Mouse (Mus musculus) lung, postnatal 0 days (tissue): ENCODE measurements around the gene Gpr183. TPM values are rescaled to one million over a fixed set of nuclear protein-coding genes. Genes with fewer than 3 reads are reported as not detected.

ENCODE experiments used
- ATAC-seq: fragments of 200-750 bp; cut with Nextera tagmentation; 2 replicates; pipeline ENCODE4 v1.8.0; 2017; ENCODE audit warnings: moderate library complexity
- DNase-seq: peaks from one replicate; pipeline ENCODE4 v3.0.0-alpha.2; 2016; ENCODE audit warnings: low spot score
- H3K27ac ChIP-seq: fragments of 300-500 bp; sonication (generic); 2 replicates; pipeline ENCODE4 v1.5.1; 2014; ENCODE audit warnings: antibody characterized with exemption, mild to moderate bottlenecking, low read length, mixed read lengths
- H3K27me3 ChIP-seq: fragments of 300-500 bp; sonication (generic); replicated peaks from 2 replicates; pipeline ENCODE4 v1.6.1; 2014; ENCODE audit warnings: low read length, mixed read lengths; ENCODE audit not compliant: insufficient read depth
- H3K36me3 ChIP-seq: fragments of 300-500 bp; sonication (generic); 2 replicates; pipeline ENCODE4 v1.6.1; 2014; ENCODE audit warnings: low read length, mixed read lengths; ENCODE audit not compliant: insufficient read depth
- H3K4me1 ChIP-seq: fragments of 300-500 bp; sonication (generic); 2 replicates; pipeline ENCODE4 v1.6.1; 2014; ENCODE audit warnings: antibody characterized with exemption, low read depth, low read length, mixed read lengths; ENCODE audit not compliant: insufficient read depth
- H3K4me2 ChIP-seq: fragments of 300-500 bp; sonication (generic); replicated peaks from 2 replicates; pipeline ENCODE4 v1.6.1; 2014; ENCODE audit warnings: low read depth, mild to moderate bottlenecking, low read length, moderate library complexity, mixed read lengths
- H3K4me3 ChIP-seq: fragments of 300-500 bp; sonication (generic); 2 replicates; pipeline ENCODE4 v1.5.1; 2014; ENCODE audit warnings: low read depth, low read length
- H3K9ac ChIP-seq: fragments of 300-500 bp; sonication (generic); replicated peaks from 2 replicates; pipeline ENCODE4 v1.6.1; 2014; ENCODE audit warnings: low read depth, mild to moderate bottlenecking
- H3K9me3 ChIP-seq: fragments of 300-500 bp; sonication (generic); 2 replicates; pipeline ENCODE4 v1.6.1; 2016; ENCODE audit warnings: low read length, mixed read lengths
- CTCF ChIP-seq: IDR thresholded peaks from 2 replicates; pipeline ENCODE4 v1.5.1; 2016; ENCODE audit warnings: antibody characterized with exemption, mild to moderate bottlenecking
- EP300 ChIP-seq: IDR thresholded peaks from 2 replicates; pipeline ENCODE4 v1.6.1; 2016; ENCODE audit warnings: antibody characterized with exemption, mild to moderate bottlenecking, control low read depth
- WGBS: fragments of 180-500 bp; shearing (Covaris S2); extraction: QIAGEN DNeasy Blood & Tissue Kit; methylation state at CpG from one replicate; pipeline ENCODE4 v1.1.7; 2014; 5-methylcytosine and 5-hydroxymethylcytosine counted together
- polyA plus RNA-seq: library from polyadenylated mRNA; unstranded; fragments of >200 nt; fragmentation: Nextera tagmentation; extraction: Ambion mirVana; gene quantifications from 2 replicates; pipeline ENCODE4 v1.2.1, GENCODE M21; 2015

The Gpr183 gene
- polyA plus RNA-seq, 1 experiment from 2014 or later = 1.6 TPM

DNA sequence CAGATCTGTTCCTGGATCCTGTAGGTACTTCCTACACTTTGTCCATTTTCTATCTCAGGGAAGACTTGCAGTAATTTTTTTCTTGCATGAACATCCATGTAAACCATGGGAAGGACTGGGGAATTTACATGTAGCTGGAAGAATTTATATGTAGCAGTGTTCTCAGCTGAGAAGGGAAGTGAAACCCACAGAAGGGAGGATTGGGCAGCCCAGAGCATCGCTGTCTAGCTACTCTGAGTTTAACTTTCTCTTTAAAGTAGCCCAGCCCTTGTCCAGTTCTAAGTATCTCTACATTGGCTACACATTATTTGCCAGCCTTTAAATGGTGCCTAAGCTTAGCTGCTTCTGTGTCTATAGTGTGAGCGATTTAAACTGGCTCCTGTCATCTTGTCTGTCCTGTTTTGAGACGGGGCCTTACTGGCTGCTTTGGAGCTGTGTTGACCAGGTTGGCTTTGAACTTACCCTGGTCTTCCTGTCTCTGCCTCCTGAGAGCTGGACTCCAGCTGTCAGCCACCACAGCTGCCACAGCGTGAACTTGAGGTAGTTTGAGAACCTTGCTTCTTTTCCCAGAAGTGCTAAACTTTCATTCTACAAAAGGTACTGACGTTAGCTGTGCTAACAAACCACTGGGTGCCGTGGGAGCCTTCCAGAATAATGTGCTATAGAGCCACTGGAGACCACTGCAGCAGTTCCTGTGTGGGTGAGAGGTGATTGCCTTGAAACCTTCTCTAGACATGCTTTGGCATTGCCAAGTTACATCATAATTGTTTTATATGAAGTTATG is 48.5 kb downstream of the Gpr183 start:
- Histone ChIP-seq H3K4me3 (no peak overlapping the region), H3K4me1 (no peaks in the 10 kb centered on the region), H3K27me3 (no peaks in the 10 kb centered on the region), H3K9ac (no peak overlapping the region), H3K27ac (no peak overlapping the region), H3K36me3 (no peaks in the 10 kb centered on the region), H3K4me2 (no peak overlapping the region), H3K9me3 (no peaks in the 10 kb centered on the region)
- DNase-seq (no peak), ATAC-seq (no peak)
- no peak for TF ChIP-seq EP300
- TF ChIP-seq CTCF = no peak
- 84% methylated on average over 6 of the region's 6 CpGs for WGBS

DNA sequence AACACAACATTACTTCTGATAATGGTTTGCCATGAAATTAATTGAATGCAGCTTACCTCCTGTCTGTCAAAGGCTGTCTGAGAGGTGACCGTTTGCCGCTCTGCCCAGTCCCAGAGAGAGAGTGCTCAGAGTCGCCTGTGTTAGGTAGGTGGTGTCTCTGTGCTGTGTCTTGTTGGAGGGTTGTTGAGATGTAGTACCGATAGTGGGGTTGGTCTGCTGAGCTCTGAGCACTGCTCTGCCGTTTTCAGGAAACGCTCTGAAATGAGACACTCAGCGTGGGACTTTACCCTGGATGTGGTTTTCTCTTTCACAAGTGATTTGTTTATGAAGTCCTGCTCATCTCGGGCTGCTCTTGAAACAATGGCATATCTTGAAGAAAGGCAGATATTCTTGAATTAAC is 49.4 kb downstream of the Gpr183 start, which contains the start of gene Gpr18:
Gene Gpr18, minus strand, starts transcription at position 161 of the 400 bp plus-strand sequence.
- no peaks in the 10 kb centered on the region for H3K36me3 ChIP-seq
- H3K27ac ChIP-seq = no peak within 1 kb of the TSS
- no peaks in the 10 kb centered on the region for H3K4me1 ChIP-seq
- no peak within 1 kb of the TSS for H3K4me3 ChIP-seq
- no peaks in the 10 kb centered on the region for H3K9me3 ChIP-seq
- TF ChIP-seq CTCF (no peak), EP300 (no peak)
- DNase-seq (no peak), ATAC-seq (no peak)
- no peak within 1 kb of the TSS for H3K4me2 ChIP-seq
- no peak within 1 kb of the TSS for H3K9ac ChIP-seq
- no peaks in the 10 kb centered on the region for H3K27me3 ChIP-seq
- 71% methylated on average over 8 of the region's 8 CpGs for WGBS

DNA sequence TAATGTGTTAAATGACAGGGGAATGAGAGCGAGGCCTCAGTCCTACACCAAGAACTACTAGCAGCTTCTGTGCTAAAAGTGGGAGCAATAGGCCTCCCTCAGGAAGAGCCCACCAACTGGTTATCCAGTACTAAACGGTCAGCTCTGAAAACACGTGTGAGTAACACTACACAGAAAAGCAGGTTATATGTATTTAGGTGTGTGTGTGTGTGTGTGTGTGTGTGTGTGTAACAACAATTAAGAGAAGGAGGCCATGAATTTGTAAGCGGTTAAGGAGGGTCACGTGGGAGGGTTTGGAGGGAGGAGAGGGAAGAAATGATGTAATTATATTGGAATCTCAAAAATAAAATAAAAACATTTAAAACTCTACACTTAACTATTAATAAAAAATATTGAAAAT is 49.9 kb downstream of the Gpr183 start:
- Histone ChIP-seq H3K4me2 (no peak overlapping the region), H3K27me3 (no peaks in the 10 kb centered on the region), H3K36me3 (no peaks in the 10 kb centered on the region), H3K27ac (no peak overlapping the region), H3K4me1 (no peaks in the 10 kb centered on the region), H3K4me3 (no peak overlapping the region), H3K9ac (no peak overlapping the region), H3K9me3 (no peaks in the 10 kb centered on the region)
- DNase-seq (no peak), ATAC-seq (no peak)
- WGBS = 80% methylated on average over 5 of the region's 5 CpGs
- no peak for TF ChIP-seq CTCF

- H3K4me3 ChIP-seq = no peak overlapping the region
- no peaks in the 10 kb centered on the region for H3K36me3 ChIP-seq
- WGBS = 89% methylated on average over 7 of the region's 7 CpGs
- no peak overlapping the region for H3K4me2 ChIP-seq
- H3K27ac ChIP-seq = no peak overlapping the region
- ATAC-seq (no peak), DNase-seq (no peak)
- no peaks in the 10 kb centered on the region for H3K27me3 ChIP-seq
- TF ChIP-seq EP300 (no peak), CTCF (no peak)
- no peak overlapping the region for H3K9ac ChIP-seq
- no peaks in the 10 kb centered on the region for H3K4me1 ChIP-seq
- no peaks in the 10 kb centered on the region for H3K9me3 ChIP-seq
Observed at GRCm38 (mm10) chr14:121912501-121912900, 52.5 kb downstream of the Gpr183 start.

DNA sequence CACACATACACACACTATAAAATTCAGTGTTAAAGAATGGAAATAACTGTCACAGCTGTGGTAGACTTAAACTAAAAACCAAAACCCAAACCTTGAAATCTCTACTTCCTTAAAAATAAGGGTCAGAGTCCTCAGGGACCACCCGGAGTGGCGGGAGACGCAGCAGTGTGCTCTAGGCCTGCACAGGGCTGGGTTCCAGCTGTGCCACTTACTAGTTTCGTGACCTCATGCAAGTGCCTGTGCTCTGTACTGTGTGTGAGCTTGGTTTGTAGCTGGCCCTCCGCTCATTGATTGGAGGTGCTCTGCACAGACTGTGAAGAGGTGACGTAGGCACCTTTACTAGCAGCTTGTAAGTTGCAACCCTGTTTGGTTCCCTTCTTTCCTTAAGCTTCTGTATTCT is 55.1 kb downstream of the Gpr183 start:
- ATAC-seq (no peak), DNase-seq (no peak)
- no peak for TF ChIP-seq CTCF
- TF ChIP-seq EP300 = no peak
- Histone ChIP-seq H3K27me3 (no peaks in the 10 kb centered on the region), H3K27ac (no peak overlapping the region), H3K36me3 (peaks cover 4% of the 10 kb centered on the region; the same call in 1 of the 2 replicates), H3K4me3 (no peak overlapping the region), H3K4me2 (no peak overlapping the region), H3K9ac (no peak overlapping the region), H3K9me3 (no peaks in the 10 kb centered on the region), H3K4me1 (no peaks in the 10 kb centered on the region)
- WGBS = 88% methylated on average over 6 of the region's 6 CpGs

DNA sequence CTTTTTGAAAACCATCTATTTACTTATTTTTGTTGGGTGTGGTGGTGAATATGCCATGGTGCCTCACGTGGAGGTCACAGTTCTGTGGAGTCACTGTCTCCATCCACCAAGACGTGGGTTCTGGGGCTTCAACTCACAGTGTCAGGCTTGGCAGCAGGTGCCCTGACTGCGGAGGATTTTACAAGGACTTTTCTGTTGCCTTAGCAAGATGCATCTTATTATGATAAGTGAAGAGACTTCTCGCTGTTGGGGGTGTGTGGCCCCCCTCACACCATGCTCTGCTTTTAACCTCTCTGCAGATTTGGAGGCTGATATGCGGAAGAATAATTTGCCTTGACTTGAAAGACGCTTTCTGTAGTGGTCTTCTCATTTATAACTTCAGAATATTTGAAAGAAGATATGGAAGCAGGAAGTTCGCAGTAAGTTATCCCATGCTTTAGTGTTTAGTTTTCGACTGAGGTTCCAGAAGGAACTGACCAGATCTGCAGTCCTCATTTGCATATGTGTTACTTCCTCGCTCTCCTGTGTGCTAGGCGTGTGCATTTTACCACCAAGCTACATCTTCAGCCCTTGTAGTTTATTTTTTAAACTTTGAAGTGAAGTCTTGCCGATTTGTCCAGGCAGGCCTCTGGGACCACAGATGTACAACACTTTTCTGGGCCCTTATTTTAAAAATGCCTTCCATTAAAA is 57.9 kb downstream of the Gpr183 start:
- Histone ChIP-seq H3K27me3 (no peaks in the 10 kb centered on the region), H3K4me1 (no peaks in the 10 kb centered on the region; the same call in 1 of the 2 replicates), H3K27ac (no peak overlapping the region), H3K9me3 (no peaks in the 10 kb centered on the region), H3K4me3 (no peak overlapping the region), H3K4me2 (no peak overlapping the region), H3K9ac (no peak overlapping the region), H3K36me3 (peaks cover 4% of the 10 kb centered on the region; the same call in 1 of the 2 replicates)
- no peak for TF ChIP-seq EP300
- no peak for TF ChIP-seq CTCF
- 78% methylated on average over 11 of the region's 11 CpGs for WGBS
- ATAC-seq (no peak), DNase-seq (no peak)
